Mouse (Mus musculus): ENCODE measurements around the gene Tmem117.

- TF ChIP-seq CTCF (IDR thresholded peaks at IDR 0.05; ENCODE audit: borderline replicate concordance, control insufficient read depth, extremely low read depth, insufficient read depth, low read length, poor library complexity) (no peak), POLR2A (IDR thresholded peaks at IDR 0.05; ENCODE audit: control insufficient read depth, extremely low read depth, insufficient read depth, low read length, poor library complexity) (no peak)
Measured at GRCm38 (mm10) chr15:94803624-94804342, 174.8 kb downstream of the Tmem117 start.
